Mouse (Mus musculus) B cell, adult 67 days (primary cell): ENCODE data around the gene Hist1h1e. TPM values are rescaled to one million over a fixed set of nuclear protein-coding genes. Genes with fewer than 3 reads are reported as not detected.

ENCODE experiments used
- total RNA-seq, 2 experiments: library from RNA; stranded (reverse); gene quantifications; 4 replicates each; pipeline ENCODE4 v1.2.4; 2023

The Hist1h1e gene
- total RNA-seq, result 100 to 1,000 TPM; 385 to 413 TPM

GRCm38 (mm10) chr13:23622175-23622671, at the start of gene Hist1h1e:
Gene Hist1h1e, minus strand, starts transcription at chr13:23622558.

GRCm38 (mm10) chr13:23620733-23621531, 1.4 kb downstream of the Hist1h1e start, which contains the start of gene Hist1h2be:
Gene Hist1h2be, minus strand, starts transcription at chr13:23621124.

GRCm38 (mm10) chr13:23581408-23582218, 40.7 kb downstream of the Hist1h1e start, which contains the start of gene Hist1h4d:
Gene Hist1h4d, plus strand, starts transcription at chr13:23581598.

GRCm38 (mm10) chr13:23575271-23575851, 47.0 kb downstream of the Hist1h1e start, which contains the start of gene Hist1h3d:
Gene Hist1h3d, plus strand, starts transcription at chr13:23575763.

GRCm38 (mm10) chr13:23573898-23574524, 48.3 kb downstream of the Hist1h1e start, which contains the start of the genes Hist1h2bf and Hist1h2ad:
Gene Hist1h2bf, minus strand, starts transcription at chr13:23574196.
Gene Hist1h2ad, plus strand, starts transcription at chr13:23574381.

GRCm38 (mm10) chr13:23571022-23571503, 51.3 kb downstream of the Hist1h1e start, which contains the start of the genes Hist1h2ae and Hist1h2bg:
Gene Hist1h2ae, minus strand, starts transcription at chr13:23571220.
Gene Hist1h2bg, plus strand, starts transcription at chr13:23571396.

Other genes starting within 250 kb of the Hist1h1e start
- 10 to 100 TPM; 17.4 to 18.2 TPM for gene Abt1, start 198.7 kb downstream of the Hist1h1e start, total RNA-seq
- gene Btn1a1, start 156.7 kb downstream of the Hist1h1e start, total RNA-seq, result not detected
- gene Btn2a2, start 133.7 kb downstream of the Hist1h1e start, total RNA-seq, result under 1 TPM; 0.65 to 0.67 TPM
- 100 to 1,000 TPM; 457 TPM for gene Hist1h4h, start 91.5 kb downstream of the Hist1h1e start, total RNA-seq
- gene Hist1h2af, start 88.7 kb downstream of the Hist1h1e start, total RNA-seq, result 10 to 100 TPM; 21.3 to 28.8 TPM
- gene Hist1h3g, start 87.1 kb downstream of the Hist1h1e start, total RNA-seq, result 1 to 10 TPM; 1.4 to 6.9 TPM
- gene Hist1h2bh, start 79.2 kb downstream of the Hist1h1e start, total RNA-seq, result 10 to 100 TPM; 10.0 to 13.0 TPM
- gene Hist1h3f, start 78.5 kb downstream of the Hist1h1e start, total RNA-seq, result 100 to 1,000 TPM; 111 to 119 TPM
- 10 to 100 TPM; 55.2 to 82.9 TPM for gene Hist1h4f, start 70.9 kb downstream of the Hist1h1e start, total RNA-seq
- gene Hist1h1d, start 69.3 kb downstream of the Hist1h1e start, total RNA-seq, result 10 to 100 TPM; 31.1 to 36.2 TPM
- 100 to 1,000 TPM; 326 to 342 TPM for gene Hist1h3e, start 60.2 kb downstream of the Hist1h1e start, total RNA-seq
- gene Hist1h2ae, start 51.3 kb downstream of the Hist1h1e start, total RNA-seq, result 10 to 100 TPM; 29.2 to 42.2 TPM
- gene Hist1h2bg, start 51.2 kb downstream of the Hist1h1e start, total RNA-seq, result 100 to 1,000 TPM; 649 to 669 TPM
- gene Hist1h2bf, start 48.4 kb downstream of the Hist1h1e start, total RNA-seq, result 100 to 1,000 TPM; 327 to 367 TPM
- gene Hist1h2ad, start 48.2 kb downstream of the Hist1h1e start, total RNA-seq, result 10 to 100 TPM; 42.6 to 61.1 TPM
- 10 to 100 TPM; 40.0 to 45.0 TPM for gene Hist1h3d, start 46.8 kb downstream of the Hist1h1e start, total RNA-seq
- 100 to 1,000 TPM; 183 to 195 TPM for gene Hist1h4d, start 41.0 kb downstream of the Hist1h1e start, total RNA-seq
- gene Hist1h2be, start 1.4 kb downstream of the Hist1h1e start, total RNA-seq, result 10 to 100 TPM; 41.6 to 47.3 TPM
- gene Hist1h2ac, start 61.4 kb upstream of the Hist1h1e start, total RNA-seq, result 10 to 100 TPM; 12.5 to 15.6 TPM
- 10 to 100 TPM; 24.1 to 30.1 TPM for gene Hist1h2bc, start 61.6 kb upstream of the Hist1h1e start, total RNA-seq
- gene Hist1h1t, start 73.3 kb upstream of the Hist1h1e start, total RNA-seq, result under 1 TPM; 0.65 to 0.84 TPM
- gene Hist1h4c, start 75.9 kb upstream of the Hist1h1e start, total RNA-seq, result 100 to 1,000 TPM; 222 to 255 TPM
- 1 to 10 TPM in 1 of 2 experiments, not detected in 1; 1.9 TPM for gene Hfe, start 88.3 kb upstream of the Hist1h1e start, total RNA-seq
- gene Hist1h1c, start 116.2 kb upstream of the Hist1h1e start, total RNA-seq, result 1,000 to 10,000 TPM in 1 of 2 experiments, 100 to 1,000 TPM in 1; 877 to 1,039 TPM
- 1 to 10 TPM; 6.8 to 7.4 TPM for gene Hist1h3c, start 123.0 kb upstream of the Hist1h1e start, total RNA-seq
- 10 to 100 TPM; 85.2 to 91.3 TPM for gene Hist1h2bb, start 124.2 kb upstream of the Hist1h1e start, total RNA-seq
- 100 to 1,000 TPM; 102 to 130 TPM for gene Hist1h2ab, start 128.6 kb upstream of the Hist1h1e start, total RNA-seq
- 10 to 100 TPM; 41.3 to 45.0 TPM for gene Hist1h3b, start 129.7 kb upstream of the Hist1h1e start, total RNA-seq
- gene Hist1h4b, start 134.5 kb upstream of the Hist1h1e start, total RNA-seq, result 100 to 1,000 TPM in 1 of 2 experiments, 10 to 100 TPM in 1; 90.1 to 106 TPM
- 100 to 1,000 TPM; 142 to 168 TPM for gene Hist1h4a, start 138.7 kb upstream of the Hist1h1e start, total RNA-seq
- 100 to 1,000 TPM; 448 to 459 TPM for gene Hist1h3a, start 139.8 kb upstream of the Hist1h1e start, total RNA-seq
- 10 to 100 TPM; 39.6 TPM for gene Hist1h1a, start 141.1 kb upstream of the Hist1h1e start, total RNA-seq
- gene Trim38, start 147.4 kb upstream of the Hist1h1e start, total RNA-seq, result not detected
- not detected for gene Slc17a2, start 184.4 kb upstream of the Hist1h1e start, total RNA-seq
- gene Slc17a3, start 216.9 kb upstream of the Hist1h1e start, total RNA-seq, result not detected
- not detected for gene Slc17a1, start 245.2 kb upstream of the Hist1h1e start, total RNA-seq